Mouse (Mus musculus): Measurements from ENCODE around the gene Bicral.

DNA sequence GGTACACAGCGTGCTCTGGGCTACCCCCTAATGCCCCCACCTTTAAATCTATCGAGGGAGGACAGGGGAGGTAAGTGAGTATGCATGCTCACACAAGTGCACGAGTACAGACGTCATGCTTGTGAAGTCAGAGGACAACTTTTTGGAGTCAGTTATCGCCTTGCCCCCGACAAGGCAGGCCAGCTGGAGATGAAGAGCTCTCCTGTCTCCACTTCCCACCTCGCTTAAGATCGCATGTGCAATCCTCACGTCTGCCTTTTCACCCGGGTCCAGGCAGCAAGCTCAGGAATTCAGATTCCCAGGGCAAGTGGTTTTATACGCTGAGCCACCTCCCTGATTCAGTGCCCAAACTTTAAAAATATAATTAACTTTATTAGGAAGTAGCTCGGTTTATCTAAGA lies 13.0 kb downstream of the Bicral start:
- TF ChIP-seq CTCF (IDR thresholded peaks at IDR 0.05; ENCODE audit: extremely low read depth, insufficient read depth, insufficient read length, insufficient replicate concordance) (no peak), POLR2A (IDR thresholded peaks at IDR 0.05; ENCODE audit: low read depth, low read length) (no peak)
